Mouse (Mus musculus): ENCODE data around the gene Ccdc9b.

Ccdc9b gene

GRCm38 (mm10) chr2:118761906-118762783 is at the start of gene Ccdc9b:
TSS of gene Ccdc9b (minus strand) at chr2:118762661.
- peak; percentile 84 for DNase-seq (ENCODE audit: low spot score in 2 of 2)

- DNase-seq (ENCODE audit: low spot score in 2 of 2): no peak
Measured at GRCm38 (mm10) chr2:118810861-118811260, 48.4 kb upstream of the Ccdc9b start.

GRCm38 (mm10) chr2:118806860-118807259 is 44.4 kb upstream of the Ccdc9b start:
- DNase-seq (ENCODE audit: low spot score in 2 of 2): no peak

GRCm38 (mm10) chr2:118805756-118806155 is 43.3 kb upstream of the Ccdc9b start:
- no peak for DNase-seq (ENCODE audit: low spot score in 2 of 2)

- no peak for DNase-seq (ENCODE audit: low spot score in 2 of 2)
Measured at GRCm38 (mm10) chr2:118805137-118805536, 42.7 kb upstream of the Ccdc9b start.

GRCm38 (mm10) chr2:118804474-118804873 is 42.0 kb upstream of the Ccdc9b start:
- DNase-seq (ENCODE audit: low spot score in 2 of 2): no peak

GRCm38 (mm10) chr2:118802542-118803118 is 40.2 kb upstream of the Ccdc9b start:
- no peak for DNase-seq (ENCODE audit: low spot score in 2 of 2)

GRCm38 (mm10) chr2:118793636-118794035 is 31.2 kb upstream of the Ccdc9b start:
- DNase-seq (ENCODE audit: low spot score in 2 of 2): no peak

- no peak for DNase-seq (ENCODE audit: low spot score in 2 of 2)
Measured at GRCm38 (mm10) chr2:118792259-118792613, 29.8 kb upstream of the Ccdc9b start.

GRCm38 (mm10) chr2:118791591-118792258 is 29.3 kb upstream of the Ccdc9b start:
- DNase-seq (ENCODE audit: low spot score in 2 of 2): no peak

- DNase-seq (ENCODE audit: low spot score in 2 of 2): peak; percentile 57 to 61
Measured at GRCm38 (mm10) chr2:118790551-118791525, 28.4 kb upstream of the Ccdc9b start.

GRCm38 (mm10) chr2:118790221-118790550 is 27.7 kb upstream of the Ccdc9b start:
- DNase-seq (ENCODE audit: low spot score in 2 of 2): no peak

GRCm38 (mm10) chr2:118789501-118789900 is 27.0 kb upstream of the Ccdc9b start:
- DNase-seq (ENCODE audit: low spot score in 2 of 2): no peak

- DNase-seq (ENCODE audit: low spot score in 2 of 2): no peak
Measured at GRCm38 (mm10) chr2:118786525-118786924, 24.1 kb upstream of the Ccdc9b start.

- no peak for DNase-seq (ENCODE audit: low spot score in 2 of 2)
Measured at GRCm38 (mm10) chr2:118783663-118784062, 21.2 kb upstream of the Ccdc9b start.

GRCm38 (mm10) chr2:118783093-118783492 is 20.6 kb upstream of the Ccdc9b start:
- no peak for DNase-seq (ENCODE audit: low spot score in 2 of 2)

GRCm38 (mm10) chr2:118782303-118782702 is 19.8 kb upstream of the Ccdc9b start:
- no peak for DNase-seq (ENCODE audit: low spot score in 2 of 2)

- DNase-seq (ENCODE audit: low spot score in 2 of 2): no peak
Measured at GRCm38 (mm10) chr2:118781115-118781514, 18.7 kb upstream of the Ccdc9b start.

- DNase-seq (ENCODE audit: low spot score in 2 of 2): peak; percentile 91 to 93
Measured at GRCm38 (mm10) chr2:118779504-118780480, 17.3 kb upstream of the Ccdc9b start, which contains the start of gene Disp2. TSS of gene Disp2 (plus strand) at chr2:118779719.

- no peak for DNase-seq (ENCODE audit: low spot score in 2 of 2)
Measured at GRCm38 (mm10) chr2:118779065-118779464, 16.6 kb upstream of the Ccdc9b start.

All from frontal cortex, postnatal 10 days (tissue).